Comparison of ENCODE assay signal across 8 mouse cellular contexts in genomic region chr4:42949051-42949675, GRCm38 (mm10). TPM values are rescaled to one million over a fixed set of nuclear protein-coding genes. Genes with fewer than 3 reads are reported as not detected.
DNase-seq lines count a peak whose midpoint lies in the region; ATAC-seq lines count a peak whose summit lies in the region.

No protein-coding gene starts in this region.

- no peak for DNase-seq in kidney, postnatal 25 days
- no peak for DNase-seq in layer of hippocampus, postnatal 25 days (ENCODE audit: extremely low spot score in 1 of 2, low spot score in 1 of 2)
- no peak for DNase-seq in kidney, postnatal 4 days
- DNase-seq in thymus, postnatal 0 days (ENCODE audit: low spot score), result no peak

- H3K36me3 ChIP-seq in kidney, embryonic 15.5 days, result no peaks in the 10 kb centered on the region
- H3K36me3 ChIP-seq in hindbrain, embryonic 15.5 days, result no peaks in the 10 kb centered on the region
- H3K36me3 ChIP-seq in midbrain, embryonic 13.5 days, result 0 out of 2 replicates have a peak, but pooled peaks cover 7% of the 10 kb centered on the region

- peak overlapping the region; percentile 84 for H3K4me2 ChIP-seq in kidney, embryonic 15.5 days
- peak overlapping the region; percentile 76 for H3K4me2 ChIP-seq in hindbrain, embryonic 15.5 days
- peak overlapping the region; percentile 98 for H3K4me2 ChIP-seq in midbrain, embryonic 13.5 days (replicated peaks)

- H3K27ac ChIP-seq in kidney, embryonic 15.5 days, result no peak overlapping the region
- no peak overlapping the region for H3K27ac ChIP-seq in brown adipose tissue, adult 24 weeks (replicated peaks; ENCODE audit: low read depth, low read length)
- peak overlapping the region; percentile 97 for H3K27ac ChIP-seq in hindbrain, embryonic 15.5 days (replicated peaks)
- H3K27ac ChIP-seq in midbrain, embryonic 13.5 days, result peak overlapping the region; percentile 98

- ATAC-seq in kidney, embryonic 15.5 days (replicated peaks; ENCODE audit: low FRiP score), result no peak
- ATAC-seq in hindbrain, embryonic 15.5 days (ENCODE audit: low FRiP score, low read depth), result no peak
- no peak for ATAC-seq in midbrain, embryonic 13.5 days

- H3K9me3 ChIP-seq in kidney, embryonic 15.5 days (replicated peaks), result no peaks in the 10 kb centered on the region
- H3K9me3 ChIP-seq in hindbrain, embryonic 15.5 days, result no peaks in the 10 kb centered on the region
- H3K9me3 ChIP-seq in midbrain, embryonic 13.5 days, result no peaks in the 10 kb centered on the region

- H3K9ac ChIP-seq in kidney, embryonic 15.5 days, result 0 out of 2 replicates have a peak overlapping the region, but pooled peaks have one; percentile 27
- peak overlapping the region; percentile 25 for H3K9ac ChIP-seq in hindbrain, embryonic 15.5 days
- no peak overlapping the region; the same call in 1 of the 2 replicates for H3K9ac ChIP-seq in midbrain, embryonic 13.5 days (replicated peaks)

- peaks cover 16% of the 10 kb centered on the region for H3K27me3 ChIP-seq in kidney, embryonic 15.5 days
- H3K27me3 ChIP-seq in hindbrain, embryonic 15.5 days, result no peaks in the 10 kb centered on the region
- H3K27me3 ChIP-seq in midbrain, embryonic 13.5 days, result no peaks in the 10 kb centered on the region

- 8% methylated on average over 14 of the region's 14 CpGs for WGBS in kidney, embryonic 15.5 days
- 15% methylated on average over 14 of the region's 14 CpGs for WGBS in hindbrain, embryonic 15.5 days
- 14% methylated on average over 14 of the region's 14 CpGs for WGBS in midbrain, embryonic 13.5 days

- H3K4me3 ChIP-seq in kidney, embryonic 15.5 days (replicated peaks), result peak overlapping the region; percentile 80
- H3K4me3 ChIP-seq in brown adipose tissue, adult 24 weeks (ENCODE audit: insufficient read depth, low read depth, low read length), result peak overlapping the region; percentile 50
- H3K4me3 ChIP-seq in hindbrain, embryonic 15.5 days, result peak overlapping the region; percentile 76
- H3K4me3 ChIP-seq in midbrain, embryonic 13.5 days (replicated peaks), result peak overlapping the region; percentile 79

- H3K4me1 ChIP-seq in kidney, embryonic 15.5 days, result peaks cover 43% of the 10 kb centered on the region
- no peaks in the 10 kb centered on the region; the same call in 1 of the 2 replicates for H3K4me1 ChIP-seq in brown adipose tissue, adult 24 weeks (ENCODE audit: control insufficient read depth, insufficient read depth, insufficient read length, low read length)
- H3K4me1 ChIP-seq in hindbrain, embryonic 15.5 days (replicated peaks), result peaks cover 77% of the 10 kb centered on the region
- peaks cover 78% of the 10 kb centered on the region for H3K4me1 ChIP-seq in midbrain, embryonic 13.5 days (replicated peaks)

RNA-seq across cellular contexts. Expression of gene Dnajb5, which starts 0.5 kb away (rescaled TPM):
- polyA plus RNA-seq in kidney, embryonic 15.5 days (2015; fragmentation: Nextera tagmentation; extraction: Ambion mirVana), result 6.9 and 10.0 TPM in 2 replicates
- polyA plus RNA-seq in brown adipose tissue, adult 24 weeks (2012; ENCODE audit: insufficient read depth, insufficient read length, missing spikeins), result 5.4 and 5.8 TPM in 2 replicates
- 36.7 and 46.3 TPM in 2 replicates for polyA plus RNA-seq in hindbrain, embryonic 15.5 days (2015; fragmentation: Nextera tagmentation; extraction: Ambion mirVana)
- 45.9 and 58.2 TPM in 2 replicates for polyA plus RNA-seq in midbrain, embryonic 13.5 days (2015; fragmentation: Nextera tagmentation; extraction: Ambion mirVana)
- 100 to 1,000 TPM; 208 to 224 TPM for total RNA-seq in layer of hippocampus, postnatal 25 days (2021)
- polyA plus RNA-seq in thymus, postnatal 0 days (2015; fragmentation: Nextera tagmentation; extraction: Ambion mirVana), result 2.8 and 3.3 TPM in 2 replicates

RNA-seq across cellular contexts. Expression of gene 1700022I11Rik, which starts 20.2 kb away (rescaled TPM):
- polyA plus RNA-seq in kidney, embryonic 15.5 days (2015; fragmentation: Nextera tagmentation; extraction: Ambion mirVana), result 0.48 and 0.75 TPM in 2 replicates
- not detected in 2 replicates for polyA plus RNA-seq in brown adipose tissue, adult 24 weeks (2012; ENCODE audit: insufficient read depth, insufficient read length, missing spikeins)
- polyA plus RNA-seq in hindbrain, embryonic 15.5 days (2015; fragmentation: Nextera tagmentation; extraction: Ambion mirVana), result 0.41 and 0.68 TPM in 2 replicates
- polyA plus RNA-seq in midbrain, embryonic 13.5 days (2015; fragmentation: Nextera tagmentation; extraction: Ambion mirVana), result 0.49 and 0.50 TPM in 2 replicates
- not detected for total RNA-seq in layer of hippocampus, postnatal 25 days (2021)
- 0.38 and 0.40 TPM in 2 replicates for polyA plus RNA-seq in thymus, postnatal 0 days (2015; fragmentation: Nextera tagmentation; extraction: Ambion mirVana)

RNA-seq across cellular contexts. Expression of gene Phf24, which starts 32.7 kb away (rescaled TPM):
- polyA plus RNA-seq in kidney, embryonic 15.5 days (2015; fragmentation: Nextera tagmentation; extraction: Ambion mirVana), result 0.26 and 0.93 TPM in 2 replicates
- polyA plus RNA-seq in brown adipose tissue, adult 24 weeks (2012; ENCODE audit: insufficient read depth, insufficient read length, missing spikeins), result not detected in 2 replicates
- polyA plus RNA-seq in hindbrain, embryonic 15.5 days (2015; fragmentation: Nextera tagmentation; extraction: Ambion mirVana), result 39.3 and 39.7 TPM in 2 replicates
- polyA plus RNA-seq in midbrain, embryonic 13.5 days (2015; fragmentation: Nextera tagmentation; extraction: Ambion mirVana), result 14.8 and 15.2 TPM in 2 replicates
- 100 to 1,000 TPM; 137 to 149 TPM for total RNA-seq in layer of hippocampus, postnatal 25 days (2021)
- polyA plus RNA-seq in thymus, postnatal 0 days (2015; fragmentation: Nextera tagmentation; extraction: Ambion mirVana), result 0.12 and 0.39 TPM in 2 replicates

RNA-seq across cellular contexts. Expression of gene Vcp, which starts 51.1 kb away (rescaled TPM):
- 547 and 571 TPM in 2 replicates for polyA plus RNA-seq in kidney, embryonic 15.5 days (2015; fragmentation: Nextera tagmentation; extraction: Ambion mirVana)
- polyA plus RNA-seq in brown adipose tissue, adult 24 weeks (2012; ENCODE audit: insufficient read depth, insufficient read length, missing spikeins), result 139 and 156 TPM in 2 replicates
- polyA plus RNA-seq in hindbrain, embryonic 15.5 days (2015; fragmentation: Nextera tagmentation; extraction: Ambion mirVana), result 469 and 479 TPM in 2 replicates
- 560 and 579 TPM in 2 replicates for polyA plus RNA-seq in midbrain, embryonic 13.5 days (2015; fragmentation: Nextera tagmentation; extraction: Ambion mirVana)
- 100 to 1,000 TPM; 191 to 201 TPM for total RNA-seq in layer of hippocampus, postnatal 25 days (2021)
- 371 and 396 TPM in 2 replicates for polyA plus RNA-seq in thymus, postnatal 0 days (2015; fragmentation: Nextera tagmentation; extraction: Ambion mirVana)

Comparison
In these comparisons a context has a peak if more than half of its experiments do, and no peak if none do; other contexts are left out.
1. H3K27ac ChIP-seq: peak in hindbrain, embryonic 15.5 days (single experiment) and midbrain, embryonic 13.5 days (single experiment); none in kidney, embryonic 15.5 days (single experiment) and brown adipose tissue, adult 24 weeks (single experiment).
2. Peak in every context shown above with its lines, with median percentiles within 50 percentile points of each other: H3K4me2 ChIP-seq and H3K4me3 ChIP-seq.